Mouse (Mus musculus) neural tube, embryonic 13.5 days (tissue): ENCODE measurements at regions not wholly inside any gene's neighbourhood (a gene's known extent, or its start where the extent isn't known, plus 50 kb on each side); places are given as distances from the start of the nearest gene placed in this dataset.

ENCODE experiments used
- ATAC-seq: fragments of 200-750 bp; cut with Nextera tagmentation; 2 replicates; pipeline ENCODE4 v1.8.0; 2017; ENCODE audit warnings: low read depth, mild to moderate bottlenecking, moderate TSS enrichment, moderate library complexity
- H3K27ac ChIP-seq: fragments of 300-500 bp; sonication (generic); replicated peaks from 2 replicates; pipeline ENCODE4 v1.5.1; 2015; ENCODE audit warnings: moderate library complexity, mild to moderate bottlenecking, inconsistent platforms
- H3K27me3 ChIP-seq: fragments of 300-500 bp; sonication (generic); 2 replicates; pipeline ENCODE4 v1.6.1; 2015; ENCODE audit warnings: mild to moderate bottlenecking, inconsistent platforms
- H3K36me3 ChIP-seq: fragments of 300-500 bp; sonication (generic); 2 replicates; pipeline ENCODE4 v1.6.1; 2015; ENCODE audit warnings: mild to moderate bottlenecking, inconsistent platforms
- H3K4me1 ChIP-seq: fragments of 300-500 bp; sonication (generic); replicated peaks from 2 replicates; pipeline ENCODE4 v1.6.1; 2015; ENCODE audit warnings: inconsistent platforms
- H3K4me2 ChIP-seq: fragments of 300-500 bp; sonication (generic); 2 replicates; pipeline ENCODE4 v1.6.1; 2015; ENCODE audit warnings: inconsistent platforms, mild to moderate bottlenecking, moderate library complexity
- H3K4me3 ChIP-seq: fragments of 300-500 bp; sonication (generic); 2 replicates; pipeline ENCODE4 v1.5.1; 2015; ENCODE audit warnings: mild to moderate bottlenecking, inconsistent platforms
- H3K9ac ChIP-seq: fragments of 300-500 bp; sonication (generic); 2 replicates; pipeline ENCODE4 v1.6.1; 2015; ENCODE audit warnings: moderate library complexity, mild to moderate bottlenecking, inconsistent platforms
- H3K9me3 ChIP-seq: fragments of 300-500 bp; sonication (generic); 2 replicates; pipeline ENCODE4 v1.6.1; 2016; ENCODE audit warnings: inconsistent platforms
- WGBS: fragments of 180-500 bp; shearing (Covaris S2); methylation state at CpG from one replicate; pipeline ENCODE4 v1.1.7; 2015; 5-methylcytosine and 5-hydroxymethylcytosine counted together

- 4% methylated on average over 9 of the region's 9 CpGs for WGBS
- Histone ChIP-seq H3K27me3 (no peaks in the 10 kb centered on the region; the same call in 1 of the 2 replicates), H3K4me2 (peak overlapping the region; percentile 28; the same call in 1 of the 2 replicates), H3K4me1 (peaks cover 5% of the 10 kb centered on the region; the same call in 1 of the 2 replicates), H3K9me3 (no peaks in the 10 kb centered on the region), H3K27ac (no peak overlapping the region), H3K4me3 (no peak overlapping the region), H3K36me3 (no peaks in the 10 kb centered on the region), H3K9ac (no peak overlapping the region)
- no peak; the same call in 1 of the 2 replicates for ATAC-seq
Observed at GRCm38 (mm10) chr1:41131410-41131809, 326.0 kb downstream of the Tmem182 start.

DNA sequence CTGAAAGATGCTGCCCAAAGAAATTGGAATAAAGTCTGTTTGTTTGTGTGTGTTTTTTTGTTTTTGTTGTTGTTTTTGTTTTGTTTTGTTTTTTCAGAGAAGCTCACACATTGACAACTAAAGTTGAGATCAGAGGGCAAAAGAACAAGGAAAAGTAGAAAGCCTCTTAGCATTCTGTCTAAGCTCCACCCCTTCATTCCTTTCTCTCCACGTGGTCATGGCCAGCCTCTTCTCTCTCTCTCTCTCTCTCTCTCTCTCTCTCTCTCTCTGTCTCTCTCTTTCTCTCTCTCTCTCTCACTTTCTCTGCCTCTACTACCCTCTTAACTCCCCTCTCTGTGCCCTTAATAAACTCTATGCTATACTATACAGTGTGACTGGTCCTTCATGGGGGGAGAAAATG lies 327.7 kb downstream of the Tmem182 start:
- no peak for ATAC-seq
- H3K27ac ChIP-seq, result no peak overlapping the region
- no peak overlapping the region for H3K4me3 ChIP-seq
- no peaks in the 10 kb centered on the region for H3K9me3 ChIP-seq
- no peak overlapping the region for H3K4me2 ChIP-seq
- no peaks in the 10 kb centered on the region; the same call in 1 of the 2 replicates for H3K27me3 ChIP-seq
- H3K4me1 ChIP-seq, result peaks cover 5% of the 10 kb centered on the region; the same call in 1 of the 2 replicates
- no peak overlapping the region for H3K9ac ChIP-seq
- no peaks in the 10 kb centered on the region for H3K36me3 ChIP-seq
- 31% methylated on average over 1 of the region's 1 CpGs for WGBS

DNA sequence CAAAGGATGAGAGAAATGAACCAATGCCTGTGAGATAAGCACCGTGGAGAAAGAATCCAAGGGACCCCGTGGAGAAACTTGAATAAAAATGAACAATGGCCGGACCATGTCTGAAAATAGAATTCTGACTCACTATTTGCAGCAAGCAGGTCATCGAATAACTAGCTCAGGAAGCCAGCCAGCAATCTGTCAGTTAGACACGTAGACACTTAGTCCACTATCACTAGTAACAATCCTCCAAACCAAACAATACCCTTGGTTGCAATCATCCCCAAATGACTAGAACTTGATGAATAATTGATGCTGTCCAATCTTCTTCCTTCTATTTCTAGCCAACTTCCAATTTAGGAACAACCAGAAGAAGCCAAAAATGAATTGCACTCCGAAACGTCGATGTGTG lies 328.5 kb downstream of the Tmem182 start:
- Histone ChIP-seq H3K4me3 (no peak overlapping the region), H3K9ac (no peak overlapping the region), H3K36me3 (no peaks in the 10 kb centered on the region), H3K4me2 (no peak overlapping the region), H3K4me1 (peaks cover 5% of the 10 kb centered on the region; the same call in 1 of the 2 replicates), H3K27me3 (no peaks in the 10 kb centered on the region; the same call in 1 of the 2 replicates), H3K27ac (no peak overlapping the region), H3K9me3 (no peaks in the 10 kb centered on the region)
- ATAC-seq, result no peak
- WGBS, result 67% methylated on average over 8 of the region's 8 CpGs

- Histone ChIP-seq H3K9ac (no peak overlapping the region), H3K27me3 (no peaks in the 10 kb centered on the region), H3K4me3 (no peak overlapping the region), H3K27ac (no peak overlapping the region), H3K36me3 (no peaks in the 10 kb centered on the region), H3K4me1 (peaks cover 6% of the 10 kb centered on the region; the same call in 1 of the 2 replicates), H3K4me2 (no peak overlapping the region), H3K9me3 (no peaks in the 10 kb centered on the region)
- ATAC-seq, result no peak
- WGBS, result 79% methylated on average over 2 of the region's 2 CpGs
Observed at GRCm38 (mm10) chr1:41139725-41140124, 334.3 kb downstream of the Tmem182 start.

DNA sequence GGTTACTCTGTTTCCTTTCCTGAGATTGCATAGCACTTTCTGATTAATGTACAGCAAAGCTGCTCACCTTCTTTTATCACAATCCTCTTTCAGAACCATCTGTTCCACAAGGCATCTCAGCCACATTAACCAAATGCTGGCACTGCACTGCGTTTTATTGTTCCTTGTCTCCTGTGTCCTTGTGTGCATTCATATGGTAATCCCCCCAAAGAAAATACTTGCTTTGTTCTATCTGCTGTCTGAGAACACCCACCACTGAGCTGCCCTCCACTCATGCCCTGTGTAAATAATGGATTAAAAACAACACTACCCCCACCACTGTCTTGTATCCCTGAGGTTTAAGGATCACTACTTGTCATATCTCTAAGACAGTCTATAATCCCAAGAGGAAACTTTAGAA lies 335.1 kb downstream of the Tmem182 start:
- Histone ChIP-seq H3K36me3 (no peaks in the 10 kb centered on the region), H3K4me3 (no peak overlapping the region)
- ATAC-seq, result peak; percentile 71

DNA sequence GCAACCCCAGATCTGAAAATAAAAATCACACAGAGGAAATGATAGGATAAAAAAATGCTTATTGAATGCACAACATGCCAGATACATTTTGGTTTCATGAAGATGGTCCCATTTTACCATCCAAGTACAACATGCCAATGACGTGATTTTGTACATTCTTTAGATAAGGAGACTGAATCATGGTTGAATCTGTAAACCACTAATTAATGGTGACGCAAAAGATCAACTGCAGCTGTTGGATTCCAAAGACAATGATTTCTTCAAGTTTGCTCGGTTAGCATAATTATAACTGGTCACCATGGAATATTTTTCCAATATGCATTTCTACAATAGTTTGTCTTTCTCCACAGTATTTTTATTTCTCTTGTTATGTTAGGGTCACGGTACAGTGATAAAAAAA lies 336.6 kb downstream of the Tmem182 start:
- WGBS, result 91% methylated on average over 4 of the region's 4 CpGs
- Histone ChIP-seq H3K9ac (no peak overlapping the region), H3K4me1 (peaks cover 6% of the 10 kb centered on the region; the same call in 1 of the 2 replicates), H3K4me3 (no peak overlapping the region), H3K4me2 (no peak overlapping the region), H3K36me3 (no peaks in the 10 kb centered on the region), H3K27ac (no peak overlapping the region), H3K27me3 (no peaks in the 10 kb centered on the region), H3K9me3 (no peaks in the 10 kb centered on the region)
- no peak for ATAC-seq

More for the DNA sequence above, 335.1 kb downstream of the Tmem182 start:
- Histone ChIP-seq H3K9ac (no peak overlapping the region), H3K4me2 (no peak overlapping the region), H3K9me3 (no peaks in the 10 kb centered on the region), H3K4me1 (peaks cover 6% of the 10 kb centered on the region; the same call in 1 of the 2 replicates), H3K27ac (no peak overlapping the region), H3K27me3 (no peaks in the 10 kb centered on the region)
- 7% methylated on average over 1 of the region's 1 CpGs for WGBS

DNA sequence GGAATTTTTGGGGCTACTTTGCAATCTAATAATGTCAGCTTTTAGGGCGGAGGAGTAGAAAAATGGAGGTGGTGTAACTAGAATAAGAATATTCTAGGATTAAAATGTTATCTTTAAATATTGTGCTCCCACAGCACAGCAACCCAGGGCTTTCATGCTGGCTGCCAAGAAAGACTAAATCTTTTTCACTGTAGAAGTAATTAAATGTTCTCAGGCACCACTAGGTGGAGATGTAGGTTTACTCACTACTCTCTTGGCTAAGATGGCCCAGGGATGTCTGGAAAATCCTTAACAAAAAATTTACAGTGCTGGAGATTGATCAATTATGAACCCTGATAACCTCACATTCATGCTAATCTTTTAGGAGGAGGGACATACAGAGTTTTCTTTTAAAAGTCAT lies 347.1 kb downstream of the Tmem182 start:
- 56% methylated on average over 1 of the region's 1 CpGs for WGBS
- H3K27ac ChIP-seq, result no peak overlapping the region
- H3K9me3 ChIP-seq, result no peaks in the 10 kb centered on the region
- no peak overlapping the region for H3K9ac ChIP-seq
- no peaks in the 10 kb centered on the region for H3K36me3 ChIP-seq
- no peak overlapping the region for H3K4me2 ChIP-seq
- no peaks in the 10 kb centered on the region for H3K27me3 ChIP-seq
- H3K4me1 ChIP-seq, result peaks cover 31% of the 10 kb centered on the region
- H3K4me3 ChIP-seq, result no peak overlapping the region
- ATAC-seq, result peak; percentile 60; the same call in 1 of the 2 replicates

GRCm38 (mm10) chr1:41153174-41153999 lies 348.0 kb downstream of the Tmem182 start:
- no peak overlapping the region for H3K9ac ChIP-seq
- H3K4me3 ChIP-seq, result no peak overlapping the region
- no peaks in the 10 kb centered on the region for H3K9me3 ChIP-seq
- no peak overlapping the region for H3K4me2 ChIP-seq
- peaks cover 39% of the 10 kb centered on the region for H3K4me1 ChIP-seq
- peak; percentile 36; the same call in 1 of the 2 replicates for ATAC-seq
- H3K27ac ChIP-seq, result 0 out of 2 replicates have a peak overlapping the region, but pooled peaks have one; percentile 20
- no peaks in the 10 kb centered on the region for H3K36me3 ChIP-seq
- WGBS, result 29% methylated on average over 14 of the region's 14 CpGs
- no peaks in the 10 kb centered on the region for H3K27me3 ChIP-seq

- Histone ChIP-seq H3K4me3 (no peak overlapping the region), H3K36me3 (no peaks in the 10 kb centered on the region), H3K4me1 (peaks cover 47% of the 10 kb centered on the region), H3K27ac (no peak overlapping the region), H3K4me2 (no peak overlapping the region), H3K9me3 (no peaks in the 10 kb centered on the region), H3K27me3 (no peaks in the 10 kb centered on the region), H3K9ac (no peak overlapping the region)
- no peak for ATAC-seq
- WGBS, result 38% methylated on average over 4 of the region's 4 CpGs
Observed at GRCm38 (mm10) chr1:41154198-41154597, 348.8 kb downstream of the Tmem182 start.

DNA sequence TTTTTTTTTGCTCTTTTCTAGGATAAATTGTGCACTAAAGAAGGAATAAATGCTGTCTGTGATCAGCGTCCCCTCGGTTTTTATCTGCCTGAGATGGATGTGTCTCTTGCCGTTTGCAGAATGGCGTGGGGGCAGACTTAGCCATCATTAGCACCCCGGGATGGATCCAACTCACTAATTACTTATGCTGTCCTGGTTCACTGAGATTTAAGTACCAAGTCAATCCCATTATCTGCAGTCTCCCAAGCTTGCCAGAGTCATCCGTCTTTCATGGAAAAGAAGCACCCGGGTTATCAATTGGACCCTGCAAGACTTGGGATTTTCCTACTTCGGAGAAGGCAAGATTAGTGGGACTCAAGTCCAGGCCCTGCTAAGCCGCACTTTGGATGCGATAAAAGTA lies 351.5 kb downstream of the Tmem182 start:
- no peaks in the 10 kb centered on the region for H3K27me3 ChIP-seq
- no peak overlapping the region for H3K9ac ChIP-seq
- peaks cover 47% of the 10 kb centered on the region for H3K4me1 ChIP-seq
- H3K36me3 ChIP-seq, result no peaks in the 10 kb centered on the region
- no peak overlapping the region for H3K4me3 ChIP-seq
- ATAC-seq, result 0 out of 2 replicates have a peak, but pooled peaks have one; percentile 29
- peak overlapping the region; percentile 42 for H3K4me2 ChIP-seq
- 24% methylated on average over 10 of the region's 10 CpGs for WGBS
- H3K9me3 ChIP-seq, result no peaks in the 10 kb centered on the region
- peak overlapping the region; percentile 62 for H3K27ac ChIP-seq

DNA sequence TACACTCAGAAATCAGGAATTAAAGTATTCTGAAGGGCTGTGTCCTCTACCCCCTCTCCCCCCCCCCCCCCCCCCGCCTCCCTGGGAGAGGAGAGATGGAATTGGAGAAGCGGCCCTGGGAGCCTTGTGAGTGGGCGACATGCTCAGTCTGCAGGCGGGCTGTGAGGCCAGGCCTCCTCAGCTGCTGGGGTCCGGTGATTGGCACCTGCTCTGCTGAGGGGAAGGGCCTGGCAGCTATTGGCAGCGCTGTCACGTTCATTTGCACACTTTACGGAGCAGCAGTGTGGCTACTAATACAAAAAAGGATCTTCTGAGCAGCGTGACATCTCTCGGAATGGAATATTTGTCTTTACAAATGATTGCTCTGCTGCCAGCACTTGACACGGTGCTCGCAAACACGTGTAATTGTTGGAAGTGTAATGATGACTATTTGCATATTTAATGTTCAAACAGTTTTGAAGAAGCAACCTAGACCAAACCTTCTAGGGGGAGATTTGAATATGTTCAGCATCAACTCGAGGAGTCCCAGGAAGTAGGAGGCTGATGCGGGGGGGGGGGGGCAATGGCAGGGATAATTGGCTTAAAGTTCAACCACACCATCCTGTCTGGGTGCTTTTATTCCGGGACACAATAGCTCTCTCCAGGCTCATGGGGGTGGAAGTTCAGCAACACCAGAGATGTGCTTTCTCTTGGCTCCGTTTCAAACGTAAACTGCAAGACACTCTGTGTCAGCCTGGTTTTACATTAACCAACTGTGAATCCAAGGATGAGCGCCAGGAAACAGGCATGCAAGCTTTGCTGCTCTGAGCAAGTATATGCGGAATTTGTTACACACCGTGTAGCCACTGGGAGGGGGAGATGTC lies 352.5 kb downstream of the Tmem182 start:
- ATAC-seq, result peak; percentile 80
- H3K27me3 ChIP-seq, result no peaks in the 10 kb centered on the region
- H3K27ac ChIP-seq, result peak overlapping the region; percentile 62
- H3K4me1 ChIP-seq, result peaks cover 47% of the 10 kb centered on the region
- H3K4me2 ChIP-seq, result peak overlapping the region; percentile 42
- no peaks in the 10 kb centered on the region for H3K36me3 ChIP-seq
- WGBS, result 16% methylated on average over 18 of the region's 21 CpGs
- no peak overlapping the region for H3K9ac ChIP-seq
- H3K9me3 ChIP-seq, result no peaks in the 10 kb centered on the region
- no peak overlapping the region for H3K4me3 ChIP-seq
